Mouse (Mus musculus) stomach, embryonic 16.5 days (tissue): ENCODE measurements around the gene Psd. TPM values are rescaled to one million over a fixed set of nuclear protein-coding genes. Genes with fewer than 3 reads are reported as not detected.

ENCODE experiments used
- ATAC-seq: fragments of 200-750 bp; cut with Nextera tagmentation; 2 replicates; pipeline ENCODE4 v1.8.0; 2017; ENCODE audit warnings: moderate number of reproducible peaks, moderate TSS enrichment; ENCODE audit not compliant: insufficient read depth, low FRiP score
- H3K27ac ChIP-seq: fragments of 300-500 bp; sonication (generic); 2 replicates; pipeline ENCODE4 v1.5.1; 2014; ENCODE audit warnings: low read length
- H3K27me3 ChIP-seq: fragments of 300-500 bp; sonication (generic); 2 replicates; pipeline ENCODE4 v1.6.1; 2014; ENCODE audit warnings: low read length, control low read depth, mixed read lengths; ENCODE audit not compliant: control insufficient read depth, insufficient read depth
- H3K36me3 ChIP-seq: fragments of 300-500 bp; sonication (generic); 2 replicates; pipeline ENCODE4 v1.6.1; 2014; ENCODE audit warnings: low read length; ENCODE audit not compliant: control insufficient read depth, insufficient read depth
- H3K4me1 ChIP-seq: fragments of 300-500 bp; sonication (generic); 2 replicates; pipeline ENCODE4 v1.6.1; 2014; ENCODE audit warnings: low read length, control low read depth, mixed read lengths; ENCODE audit not compliant: control insufficient read depth, insufficient read depth
- H3K4me2 ChIP-seq: fragments of 300-500 bp; sonication (generic); 2 replicates; pipeline ENCODE4 v1.6.1; 2014; ENCODE audit warnings: low read depth, low read length, mixed read lengths
- H3K4me3 ChIP-seq: fragments of 300-500 bp; sonication (generic); replicated peaks from 2 replicates; pipeline ENCODE4 v1.5.1; 2014; ENCODE audit warnings: mild to moderate bottlenecking, low read length
- H3K9ac ChIP-seq: fragments of 300-500 bp; sonication (generic); 2 replicates; pipeline ENCODE4 v1.6.1; 2014; ENCODE audit warnings: low read length
- H3K9me3 ChIP-seq: fragments of 300-500 bp; sonication (generic); replicated peaks from 2 replicates; pipeline ENCODE4 v1.6.1; 2016; ENCODE audit warnings: low read length, control low read depth; ENCODE audit not compliant: control insufficient read depth
- WGBS: fragments of 180-500 bp; shearing (Covaris S2); extraction: QIAGEN DNeasy Blood & Tissue Kit; methylation state at CpG from one replicate; pipeline ENCODE4 v1.1.7; 2014; 5-methylcytosine and 5-hydroxymethylcytosine counted together
- polyA plus RNA-seq: library from polyadenylated mRNA; unstranded; fragments of >200 nt; fragmentation: Nextera tagmentation; extraction: Ambion mirVana; gene quantifications from 2 replicates; pipeline ENCODE4 v1.2.1, GENCODE M21; 2015

Gene Psd
- polyA plus RNA-seq, 1 experiment from 2014 or later = 23.0 TPM

DNA sequence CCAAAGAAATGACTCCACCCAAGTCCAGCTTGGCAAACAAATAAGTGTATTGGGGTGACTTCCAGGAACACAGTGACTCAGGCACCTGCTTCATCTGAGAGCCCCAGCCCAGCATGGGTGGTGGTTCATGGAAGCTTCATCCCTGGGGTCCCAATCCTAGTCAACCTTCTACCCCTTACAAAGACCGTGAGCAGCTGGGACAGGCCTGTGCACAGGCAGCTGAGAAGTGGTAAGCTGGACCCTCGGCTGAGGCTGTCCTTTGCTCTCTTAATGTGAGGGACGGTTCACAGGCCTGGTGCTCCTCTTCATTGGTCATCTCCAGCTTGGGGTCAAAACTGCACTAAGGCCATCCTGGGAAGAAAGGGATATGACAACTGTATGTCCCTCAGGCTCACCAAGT lies 39.4 kb downstream of the Psd start:
- Histone ChIP-seq H3K4me3 (no peak overlapping the region), H3K27ac (no peak overlapping the region), H3K9ac (no peak overlapping the region), H3K27me3 (no peaks in the 10 kb centered on the region), H3K36me3 (peaks cover 26% of the 10 kb centered on the region; the same call in 1 of the 2 replicates), H3K4me2 (no peak overlapping the region), H3K4me1 (no peaks in the 10 kb centered on the region), H3K9me3 (no peaks in the 10 kb centered on the region)
- no peak for ATAC-seq
- 83% methylated on average over 3 of the region's 3 CpGs for WGBS

DNA sequence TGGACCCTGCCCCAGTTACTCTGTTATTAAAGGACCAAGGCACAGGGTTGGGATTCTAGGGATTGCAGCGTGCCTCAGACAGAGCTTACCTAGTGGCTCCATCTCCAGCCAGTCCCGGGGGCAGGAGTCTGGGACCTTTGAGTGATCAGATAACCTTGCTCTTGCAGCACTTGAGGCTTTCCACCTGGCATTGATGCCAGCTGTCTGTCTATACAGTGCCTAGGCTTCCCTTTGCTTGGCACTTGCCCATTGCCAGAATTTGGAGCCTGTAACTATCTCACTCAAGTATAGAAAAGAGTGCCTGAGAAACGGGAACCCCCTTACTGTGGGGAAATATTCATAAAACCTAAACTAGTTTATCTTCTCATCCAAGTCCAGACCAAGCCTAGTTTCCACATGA lies 40.0 kb downstream of the Psd start:
- Histone ChIP-seq H3K9ac (no peak overlapping the region), H3K9me3 (no peaks in the 10 kb centered on the region), H3K4me1 (no peaks in the 10 kb centered on the region), H3K27ac (no peak overlapping the region), H3K4me3 (no peak overlapping the region), H3K36me3 (peaks cover 32% of the 10 kb centered on the region), H3K4me2 (no peak overlapping the region), H3K27me3 (no peaks in the 10 kb centered on the region)
- ATAC-seq = no peak
- WGBS = 89% methylated on average over 3 of the region's 3 CpGs

DNA sequence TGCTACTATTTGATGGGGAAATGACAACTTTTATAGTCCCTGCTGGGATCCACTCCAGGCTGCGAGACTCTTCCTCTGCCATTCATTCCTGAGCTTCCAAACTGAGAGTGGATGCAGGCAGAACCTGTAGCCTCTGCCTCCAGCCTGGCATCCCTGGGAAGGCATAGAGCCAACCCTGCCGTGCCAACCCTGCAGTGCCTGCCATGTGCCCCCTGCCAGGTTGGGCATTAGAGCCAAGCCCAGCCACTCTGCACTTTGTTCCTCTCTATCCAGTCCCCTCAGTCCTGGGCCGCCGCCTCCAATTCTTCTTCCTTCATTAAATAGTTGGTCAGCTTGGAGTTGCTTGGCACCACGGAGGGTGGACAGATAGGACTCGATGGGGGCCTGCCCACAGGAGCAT lies 40.9 kb downstream of the Psd start:
- Histone ChIP-seq H3K36me3 (peaks cover 38% of the 10 kb centered on the region), H3K4me3 (no peak overlapping the region), H3K9ac (no peak overlapping the region), H3K27me3 (no peaks in the 10 kb centered on the region), H3K9me3 (no peaks in the 10 kb centered on the region), H3K27ac (no peak overlapping the region), H3K4me2 (no peak overlapping the region), H3K4me1 (no peaks in the 10 kb centered on the region)
- 94% methylated on average over 6 of the region's 6 CpGs for WGBS
- ATAC-seq = no peak

DNA sequence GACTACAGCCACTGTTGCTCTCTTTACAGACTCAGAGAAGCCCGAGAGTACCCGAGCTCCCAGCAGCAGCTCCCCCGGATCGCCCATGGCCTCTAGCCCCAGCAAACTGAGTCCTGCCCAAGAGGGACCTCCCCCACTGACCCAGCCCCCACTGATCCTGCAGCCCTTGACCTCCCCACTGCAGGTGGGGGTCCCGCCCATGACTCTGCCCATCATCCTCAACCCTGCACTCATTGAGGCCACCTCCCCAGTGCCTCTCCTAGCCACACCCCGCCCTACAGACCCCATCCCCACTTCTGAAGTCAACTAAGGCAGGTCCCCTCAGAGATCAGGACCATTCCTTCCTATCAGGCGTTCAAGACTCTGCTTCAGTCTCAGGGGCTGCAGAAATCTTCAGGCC lies 41.3 kb downstream of the Psd start:
- no peak overlapping the region for H3K4me2 ChIP-seq
- H3K27ac ChIP-seq = no peak overlapping the region
- 77% methylated on average over 7 of the region's 7 CpGs for WGBS
- H3K9ac ChIP-seq = no peak overlapping the region
- peaks cover 38% of the 10 kb centered on the region for H3K36me3 ChIP-seq
- H3K9me3 ChIP-seq = no peaks in the 10 kb centered on the region
- no peak for ATAC-seq
- H3K27me3 ChIP-seq = no peaks in the 10 kb centered on the region
- H3K4me1 ChIP-seq = no peaks in the 10 kb centered on the region
- H3K4me3 ChIP-seq = no peak overlapping the region

DNA sequence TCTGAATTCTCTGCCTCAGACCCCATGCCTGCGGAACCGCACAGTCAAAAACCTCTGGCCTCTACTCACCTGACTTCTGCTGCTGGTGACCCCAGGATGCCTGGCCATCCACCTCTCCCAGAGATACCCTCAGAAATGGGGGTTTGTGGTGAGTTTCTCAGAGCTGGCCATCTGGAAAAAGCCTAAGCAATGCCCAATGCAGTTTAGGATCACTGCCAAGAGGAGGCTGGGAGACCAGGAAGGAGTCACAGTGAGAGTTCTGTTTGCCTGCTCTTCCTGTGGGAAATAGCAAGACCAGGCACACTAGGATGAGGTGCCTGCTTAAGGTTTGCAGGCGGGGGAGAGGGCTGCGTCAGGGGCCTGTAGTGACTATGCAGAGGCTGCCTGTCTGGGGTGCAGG lies 42.3 kb downstream of the Psd start:
- no peak for ATAC-seq
- no peak overlapping the region for H3K4me3 ChIP-seq
- H3K4me1 ChIP-seq = no peaks in the 10 kb centered on the region
- H3K36me3 ChIP-seq = peaks cover 38% of the 10 kb centered on the region
- no peak overlapping the region for H3K27ac ChIP-seq
- WGBS = 91% methylated on average over 4 of the region's 4 CpGs
- no peak overlapping the region for H3K4me2 ChIP-seq
- no peak overlapping the region for H3K9ac ChIP-seq
- H3K27me3 ChIP-seq = no peaks in the 10 kb centered on the region
- no peaks in the 10 kb centered on the region for H3K9me3 ChIP-seq

DNA sequence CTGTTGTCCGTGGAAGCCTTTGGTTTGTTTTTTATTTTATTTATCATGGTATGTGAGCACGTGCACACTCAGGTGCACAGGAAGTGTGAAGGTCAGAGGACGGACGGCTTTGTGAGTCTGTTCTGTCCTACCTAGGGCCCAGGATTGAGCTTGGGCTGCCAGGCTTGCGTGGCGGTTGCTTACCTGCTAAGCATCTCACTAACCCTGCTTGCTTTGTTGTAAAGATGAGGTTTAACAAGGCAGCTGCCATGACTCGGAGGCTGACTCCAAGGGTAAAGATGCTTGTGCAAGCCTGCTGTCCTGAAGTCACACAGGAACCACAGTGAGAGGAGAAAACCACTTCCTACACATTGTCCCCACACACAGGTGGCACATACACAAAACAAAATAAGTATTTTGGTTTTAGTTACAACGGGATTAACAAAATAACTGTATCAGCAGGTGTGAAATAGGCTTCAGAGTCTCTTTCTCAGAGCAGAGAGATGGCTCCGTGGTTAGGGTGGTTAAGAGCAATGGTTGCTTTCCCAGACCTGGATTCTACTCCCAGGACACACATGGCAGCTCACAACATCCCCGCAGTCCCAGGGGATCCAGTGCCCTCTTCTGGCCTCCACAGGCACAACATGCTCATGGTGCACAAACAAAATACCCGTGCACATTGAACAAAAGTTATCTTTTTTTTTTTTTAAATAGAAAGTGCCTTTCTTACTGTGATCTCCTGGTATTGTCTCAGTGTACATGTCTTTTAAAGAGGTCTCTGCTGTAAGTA lies 44.7 kb downstream of the Psd start:
- WGBS = 94% methylated on average over 11 of the region's 11 CpGs
- Histone ChIP-seq H3K4me3 (no peak overlapping the region), H3K4me2 (no peak overlapping the region), H3K27me3 (no peaks in the 10 kb centered on the region), H3K27ac (no peak overlapping the region), H3K9ac (no peak overlapping the region), H3K36me3 (peaks cover 38% of the 10 kb centered on the region), H3K4me1 (no peaks in the 10 kb centered on the region), H3K9me3 (no peaks in the 10 kb centered on the region)
- no peak for ATAC-seq

DNA sequence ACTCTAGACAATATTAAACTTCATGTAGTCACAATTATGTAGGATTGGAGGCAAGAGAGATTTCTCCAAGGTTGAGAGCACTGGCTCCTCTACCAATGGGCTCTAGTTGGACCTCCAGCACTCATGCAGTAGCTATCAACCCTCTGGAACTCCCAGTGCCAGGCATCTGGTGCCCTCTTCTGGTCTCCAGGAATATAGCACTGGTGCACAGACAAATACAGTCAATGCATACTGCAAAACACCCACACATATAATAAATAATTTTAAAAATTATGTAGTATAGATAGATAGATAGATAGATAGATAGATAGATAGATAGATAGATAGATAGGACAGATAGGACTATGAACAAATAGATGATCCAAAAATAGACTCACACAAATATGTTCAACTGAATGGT lies 51.6 kb downstream of the Psd start:
- Histone ChIP-seq H3K9me3 (no peaks in the 10 kb centered on the region), H3K36me3 (peaks cover 24% of the 10 kb centered on the region), H3K4me2 (no peak overlapping the region), H3K27ac (no peak overlapping the region), H3K4me1 (no peaks in the 10 kb centered on the region), H3K4me3 (no peak overlapping the region), H3K27me3 (no peaks in the 10 kb centered on the region), H3K9ac (no peak overlapping the region)
- no peak for ATAC-seq

DNA sequence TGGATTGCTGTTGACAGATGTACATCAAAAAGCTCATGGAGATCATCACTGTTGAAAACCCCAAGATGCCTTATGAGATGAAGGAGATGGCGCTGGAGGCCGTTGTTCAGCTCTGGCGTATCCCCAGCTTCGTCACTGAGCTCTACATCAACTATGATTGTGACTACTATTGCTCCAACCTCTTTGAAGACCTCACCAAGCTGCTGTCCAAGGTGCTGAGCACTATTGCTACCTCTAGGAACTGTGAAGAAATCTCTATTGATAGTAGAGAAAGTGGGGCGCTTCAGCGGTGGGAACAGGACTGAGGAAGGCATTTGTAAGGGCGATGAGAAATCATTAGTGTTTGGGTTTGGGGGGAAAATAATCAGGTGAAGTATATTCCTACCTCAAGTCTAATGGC lies 62.2 kb downstream of the Psd start:
- H3K4me3 ChIP-seq = no peak overlapping the region
- WGBS = 88% methylated on average over 7 of the region's 7 CpGs
- H3K9me3 ChIP-seq = no peaks in the 10 kb centered on the region
- H3K27me3 ChIP-seq = no peaks in the 10 kb centered on the region
- no peak overlapping the region for H3K4me2 ChIP-seq
- ATAC-seq = no peak
- H3K36me3 ChIP-seq = peaks cover 5% of the 10 kb centered on the region; the same call in 1 of the 2 replicates
- H3K27ac ChIP-seq = no peak overlapping the region
- H3K9ac ChIP-seq = no peak overlapping the region
- no peaks in the 10 kb centered on the region for H3K4me1 ChIP-seq
